Mouse (Mus musculus): ENCODE results near the gene Wdr17.

Gene Wdr17

DNA sequence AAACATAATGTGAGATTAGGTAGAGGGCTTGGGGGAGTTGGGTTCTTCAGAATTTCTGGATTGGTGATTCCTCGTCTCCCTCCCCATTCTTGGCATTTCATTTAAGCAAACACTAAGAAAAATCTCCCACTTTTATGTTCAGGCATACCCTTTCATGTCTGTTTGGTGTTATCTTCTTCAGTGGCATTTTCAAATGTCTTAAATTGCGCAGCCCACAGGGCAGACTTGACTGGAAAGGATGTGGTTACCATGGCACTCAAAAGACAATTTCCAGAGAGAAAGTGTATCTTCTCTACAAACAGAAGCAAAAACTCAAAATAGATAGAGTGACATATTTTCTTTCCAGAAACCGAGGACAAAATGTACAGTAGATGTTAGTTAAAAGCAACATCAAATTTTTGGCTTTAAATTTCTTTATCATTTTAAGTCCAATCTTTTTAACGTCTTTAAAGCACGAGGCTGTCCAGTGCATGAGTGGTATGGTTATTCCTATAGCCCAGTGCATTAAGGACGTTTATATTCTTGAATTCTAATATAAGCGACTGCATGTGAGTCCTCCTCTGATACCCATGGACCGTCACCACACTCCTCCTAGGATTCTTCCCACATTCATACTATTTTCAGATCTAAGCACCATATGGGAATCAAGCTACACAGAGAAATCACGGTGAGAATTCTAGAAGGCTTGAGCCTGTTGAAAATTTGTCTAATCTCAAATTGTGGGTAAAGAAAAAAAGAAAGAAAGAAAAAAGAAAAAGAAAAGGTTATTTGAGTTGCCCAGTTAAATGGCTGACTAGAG, at the start of gene Wdr17:
TSS of gene Wdr17 (minus strand) at position 198 of the 799 bp plus-strand sequence.
- DNase-seq (ENCODE audit: low spot score) = no peak

DNA sequence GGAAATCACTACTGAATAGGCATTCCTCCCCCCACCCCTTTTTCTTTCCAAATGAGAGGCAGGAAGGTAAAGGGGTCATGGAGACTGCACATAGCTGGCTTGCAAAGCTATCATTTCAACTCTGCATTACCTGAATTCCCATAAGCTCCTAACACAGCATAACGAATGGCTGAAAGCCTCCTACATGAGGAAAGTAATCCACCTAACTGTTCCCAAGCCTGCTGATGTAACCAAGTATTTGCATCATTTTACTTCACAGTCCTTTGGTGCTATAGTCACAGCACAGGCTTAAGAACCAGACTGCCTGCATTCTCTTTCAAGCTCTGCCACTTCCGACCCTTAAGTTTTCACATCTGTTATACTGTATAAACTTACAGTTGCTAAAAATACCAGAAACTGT, 45.3 kb upstream of the Wdr17 start:
- no peak for DNase-seq (ENCODE audit: low spot score)

DNA sequence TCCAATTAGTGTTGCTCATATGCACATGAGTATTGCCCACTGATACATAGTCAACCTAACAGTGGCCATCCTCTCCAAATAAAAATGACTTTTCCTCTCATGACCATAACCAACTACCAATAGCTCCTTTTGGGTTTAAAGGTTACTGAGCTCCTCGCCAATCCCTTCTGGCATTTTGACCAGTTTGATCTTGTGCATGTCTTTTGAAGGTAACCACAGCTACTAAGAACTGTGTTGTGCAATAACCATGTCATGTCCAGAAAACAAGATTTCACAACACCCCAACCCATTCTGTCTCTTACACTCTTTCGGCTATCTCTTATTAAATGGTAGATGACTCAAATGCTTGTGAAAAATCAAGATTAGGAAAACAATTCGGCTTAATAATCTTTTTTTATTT, 38.0 kb upstream of the Wdr17 start:
- no peak for DNase-seq (ENCODE audit: low spot score)

GRCm38 (mm10) chr8:54922160-54922855, 35.3 kb upstream of the Wdr17 start:
- DNase-seq (ENCODE audit: low spot score) = no peak

- DNase-seq (ENCODE audit: low spot score) = no peak
Measured at GRCm38 (mm10) chr8:54917710-54918109, 30.7 kb upstream of the Wdr17 start.

DNA sequence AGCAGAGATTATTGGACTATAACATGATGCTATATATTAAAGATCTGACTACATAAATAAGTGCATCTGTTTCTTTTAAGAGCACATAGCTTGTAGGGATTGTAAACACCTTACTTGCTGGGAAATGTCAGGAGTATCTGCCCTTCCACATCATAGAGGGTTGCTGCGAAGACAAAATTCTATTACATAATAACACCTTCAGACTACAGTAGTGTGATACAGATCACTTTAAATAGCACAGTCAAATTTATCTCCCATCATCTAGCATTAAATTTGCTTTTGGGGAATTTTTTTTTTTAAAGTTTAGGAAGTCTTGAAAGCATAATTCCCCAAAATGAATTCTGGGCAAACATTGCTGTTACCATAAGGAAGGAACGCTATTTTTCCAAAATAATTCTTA, 25.9 kb upstream of the Wdr17 start:
- no peak for DNase-seq (ENCODE audit: low spot score)

GRCm38 (mm10) chr8:54899444-54899843, 12.5 kb upstream of the Wdr17 start:
- no peak for DNase-seq (ENCODE audit: low spot score)

DNA sequence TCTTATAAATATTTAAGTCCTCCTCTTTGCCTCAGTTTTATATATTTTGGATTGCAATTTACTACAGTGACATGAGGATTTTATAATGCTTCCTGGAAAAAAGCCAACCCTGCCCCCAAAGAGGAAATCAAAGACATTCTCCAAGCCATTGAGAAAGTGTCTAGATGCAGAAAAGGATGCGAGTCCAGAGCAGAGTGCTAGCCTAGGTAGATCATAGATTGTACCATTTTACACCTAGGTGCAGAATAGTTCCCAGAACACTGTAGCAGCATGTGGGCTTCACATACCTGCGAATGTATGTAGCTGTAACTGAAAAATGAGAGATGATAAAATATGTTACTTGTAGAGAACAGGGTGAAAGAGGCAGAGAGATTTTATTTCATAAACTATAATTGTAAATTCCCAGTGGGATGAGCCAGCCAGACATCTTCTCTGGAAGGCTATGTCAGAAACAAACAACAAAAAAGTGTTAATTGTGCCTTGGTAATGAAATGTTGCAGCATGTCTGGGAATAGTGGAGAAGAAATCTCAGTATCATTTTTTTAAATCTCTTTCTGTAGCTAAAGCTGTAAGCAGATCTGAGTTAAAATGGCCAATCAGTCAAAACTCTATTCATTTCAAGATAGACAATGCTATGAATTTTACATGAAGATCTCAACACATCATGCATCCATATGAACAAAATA, 7.8 kb upstream of the Wdr17 start:
- no peak for DNase-seq (ENCODE audit: low spot score)

DNA sequence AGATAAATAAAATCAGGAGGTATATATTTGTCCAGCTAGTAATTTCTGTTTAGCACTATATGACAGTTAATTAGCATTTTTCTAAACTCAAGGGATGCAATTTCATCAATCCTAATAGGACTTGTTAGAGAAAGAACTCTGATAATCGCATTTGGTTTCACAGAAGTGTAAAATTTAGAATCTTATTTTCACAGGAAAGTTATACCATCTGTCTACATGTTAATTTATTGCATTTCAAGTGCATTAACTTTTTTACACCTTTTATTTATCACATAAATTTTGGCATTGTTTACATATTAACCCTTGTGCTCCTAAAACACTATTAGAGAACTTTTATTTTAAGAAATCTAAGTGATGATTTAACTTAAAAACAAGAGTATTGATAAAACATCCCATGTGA, 7.2 kb upstream of the Wdr17 start:
- DNase-seq (ENCODE audit: low spot score) = no peak

DNA sequence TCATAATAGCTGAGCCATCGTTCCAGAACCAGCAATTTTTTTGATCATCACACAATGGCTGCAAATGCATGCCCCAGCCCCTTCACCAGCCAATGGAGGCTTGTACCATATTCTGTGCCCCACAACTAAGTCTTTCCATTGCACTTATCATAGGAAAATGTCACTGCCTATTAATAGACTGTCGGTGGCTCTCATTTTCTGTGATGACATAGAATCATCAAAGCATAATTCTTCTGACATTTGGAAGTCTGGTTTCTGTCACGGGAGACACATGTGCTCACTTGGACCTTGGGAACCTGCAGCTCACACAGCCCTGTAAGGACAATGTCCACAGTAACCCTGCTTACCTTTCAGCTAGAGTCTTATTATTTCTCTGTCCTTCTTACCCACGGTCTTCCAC, 424 bp downstream of the Wdr17 start:
- no peak for DNase-seq (ENCODE audit: low spot score)

DNA sequence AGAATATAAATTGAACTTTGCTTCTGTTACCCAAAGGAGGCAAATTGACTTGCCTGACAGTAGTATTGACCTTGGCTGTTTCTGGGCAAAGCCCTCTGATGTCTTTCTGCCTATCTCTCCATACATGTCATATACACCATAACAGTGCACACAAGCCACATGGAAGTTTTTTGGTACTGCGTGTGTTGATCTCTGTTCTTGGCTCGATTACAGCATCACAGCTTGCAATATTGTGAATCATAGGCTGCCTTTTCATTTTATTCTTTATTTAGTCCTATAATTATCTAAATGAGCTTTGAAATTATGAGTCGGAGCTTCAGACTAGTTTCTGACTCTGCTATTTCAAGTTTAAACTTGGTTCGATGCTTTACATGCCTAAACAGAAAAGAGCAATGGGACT, 10.5 kb downstream of the Wdr17 start:
- DNase-seq (ENCODE audit: low spot score) = no peak

DNA sequence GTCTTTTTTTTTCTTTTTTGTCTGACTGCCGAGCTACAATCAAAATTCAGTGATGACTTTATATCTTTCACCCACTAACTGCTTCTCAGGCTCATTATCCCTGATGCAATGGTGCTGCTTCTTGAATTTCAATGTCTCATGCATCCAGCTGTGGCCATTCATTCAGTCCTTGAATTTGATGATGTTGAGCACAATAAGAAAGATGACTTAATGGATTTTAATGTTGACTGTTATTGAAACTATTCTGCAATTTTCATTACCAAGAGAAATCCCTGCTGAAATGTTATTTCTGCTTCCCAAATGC, 22.3 kb downstream of the Wdr17 start:
- no peak for DNase-seq (ENCODE audit: low spot score)

DNA sequence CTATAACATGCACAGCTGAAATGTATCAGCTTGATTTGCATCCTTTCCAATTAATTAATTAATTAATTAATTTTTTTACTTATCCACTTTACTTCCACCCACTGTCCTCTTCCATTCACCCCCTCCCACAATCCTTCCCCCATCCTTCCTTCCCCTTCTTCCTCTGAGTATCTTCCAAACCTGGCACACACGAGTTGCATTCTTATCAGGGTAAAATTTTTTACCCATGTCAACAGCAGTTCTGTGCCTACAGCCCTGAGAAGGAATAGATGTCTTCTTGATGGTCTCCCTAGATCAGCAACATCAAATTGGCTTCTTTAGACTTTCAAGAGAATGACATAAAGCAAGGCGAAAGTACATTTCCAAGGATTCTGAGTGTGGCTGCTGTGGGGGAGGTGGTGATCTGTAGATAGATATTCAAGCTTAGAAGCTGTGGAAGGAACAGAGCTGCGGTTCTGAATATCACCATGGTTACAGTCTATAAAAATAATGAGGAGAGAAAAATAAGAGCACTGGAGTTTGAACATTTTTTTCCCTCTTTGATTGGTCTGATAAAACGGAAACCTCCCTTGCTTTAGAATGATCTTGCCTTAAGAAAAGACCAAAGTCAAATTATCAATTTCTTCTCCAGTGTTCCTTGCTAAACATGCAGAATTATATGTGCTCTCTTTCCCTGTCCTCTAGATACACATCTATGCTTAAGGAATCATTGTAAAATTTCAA, 22.8 kb downstream of the Wdr17 start:
- DNase-seq (ENCODE audit: low spot score) = no peak

- DNase-seq (ENCODE audit: low spot score) = no peak
Measured at GRCm38 (mm10) chr8:54836029-54836959, 50.7 kb downstream of the Wdr17 start.

- DNase-seq (ENCODE audit: low spot score) = no peak
Measured at GRCm38 (mm10) chr8:54829794-54830426, 57.1 kb downstream of the Wdr17 start.

DNA sequence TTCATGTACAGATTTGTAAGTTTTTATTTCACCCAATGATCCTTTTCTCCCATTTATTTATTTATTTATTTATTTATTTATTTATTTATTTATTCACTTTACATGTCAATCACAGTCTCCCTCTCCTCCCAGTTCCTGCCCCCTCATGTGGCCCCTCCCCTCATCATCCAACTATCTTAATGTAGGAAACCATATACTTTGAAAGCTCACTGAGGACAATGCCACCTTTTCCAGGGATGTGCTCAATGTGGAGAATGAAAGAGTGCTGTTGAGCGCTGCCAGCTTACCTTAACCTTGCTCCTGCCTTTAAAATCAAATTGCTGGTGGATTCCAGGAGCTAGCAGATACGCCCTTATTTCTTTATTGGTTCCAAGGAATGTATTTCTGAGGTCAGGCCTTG, 59.0 kb downstream of the Wdr17 start:
- DNase-seq (ENCODE audit: low spot score) = no peak

GRCm38 (mm10) chr8:54822956-54823355, 64.0 kb downstream of the Wdr17 start:
- no peak for DNase-seq (ENCODE audit: low spot score)

DNA sequence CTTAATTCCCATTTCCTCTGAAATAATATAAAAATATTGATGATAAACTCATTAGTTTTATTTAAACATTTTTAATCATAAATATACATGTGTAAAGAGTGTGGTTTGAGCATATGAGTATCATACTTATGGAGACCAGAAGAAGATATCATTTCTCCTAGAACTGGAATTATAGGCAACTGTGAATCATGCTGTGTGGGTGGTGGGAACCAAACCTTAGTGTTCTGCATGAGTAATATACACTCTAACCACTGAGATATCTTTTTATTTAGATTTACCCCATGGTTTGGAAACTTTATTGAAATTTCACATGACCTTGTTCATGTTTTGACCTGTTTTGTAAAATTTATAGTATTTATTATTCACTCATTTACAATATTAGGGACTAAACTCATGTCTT, 68.3 kb downstream of the Wdr17 start:
- DNase-seq (ENCODE audit: low spot score) = no peak

GRCm38 (mm10) chr8:54808217-54808616, 78.8 kb downstream of the Wdr17 start:
- DNase-seq (ENCODE audit: low spot score) = no peak

DNA sequence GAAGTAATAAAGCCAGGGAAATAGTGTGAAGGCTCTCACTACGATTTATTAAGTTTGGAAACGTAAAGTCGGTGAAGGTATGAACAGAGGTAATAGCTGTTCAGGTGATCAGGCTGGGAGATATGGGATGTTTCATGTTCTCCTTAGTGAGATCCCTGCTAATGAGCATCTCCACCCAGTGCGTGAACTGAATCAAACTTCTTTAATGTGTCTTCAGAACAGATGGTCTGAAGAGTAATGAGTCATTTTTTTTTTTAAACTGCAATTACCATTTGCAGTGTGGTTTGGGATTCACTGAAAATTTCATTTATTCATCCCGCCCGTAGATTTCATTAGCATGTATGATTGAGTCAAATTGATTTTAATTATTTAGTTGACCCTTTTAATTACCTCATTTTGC, 80.8 kb downstream of the Wdr17 start:
- no peak for DNase-seq (ENCODE audit: low spot score)

DNA sequence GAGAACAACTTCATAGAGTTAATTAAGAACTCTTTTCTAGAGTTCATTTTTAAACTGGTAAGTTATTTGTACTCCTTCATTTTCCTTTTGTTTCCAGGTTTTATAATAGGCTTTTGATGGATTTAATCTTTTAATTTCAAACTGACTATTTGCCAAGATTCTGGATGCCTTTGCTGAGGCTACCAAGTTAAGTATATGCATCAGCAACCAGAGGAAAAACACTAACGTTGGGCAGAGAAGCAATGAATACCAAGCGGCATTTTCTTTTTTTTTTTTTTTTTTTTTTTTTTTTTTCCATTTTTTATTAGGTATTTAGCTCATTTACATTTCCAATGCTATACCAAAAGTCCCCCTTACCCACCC, 94.3 kb downstream of the Wdr17 start:
- no peak for DNase-seq (ENCODE audit: low spot score)

All from ovary, adult 18-20 months (tissue).